Mouse (Mus musculus) thymus, postnatal 10 days (tissue): ENCODE results near the gene Wbp1.

Experiments used
- DNase-seq, 2 experiments: peaks; one replicate each; pipeline ENCODE4 v3.0.0; 2021; ENCODE audit warnings: low spot score in 2 of 2

Wbp1 gene

GRCm38 (mm10) chr6:83120930-83121862 lies at the start of gene Wbp1:
Gene Wbp1 (minus strand): TSS chr6:83121559.
- peak; percentile 88 to 94 for DNase-seq

GRCm38 (mm10) chr6:83171063-83171462 lies 49.7 kb upstream of the Wbp1 start:
- no peak for DNase-seq

GRCm38 (mm10) chr6:83169872-83170271 lies 48.5 kb upstream of the Wbp1 start:
- DNase-seq, result no peak

- no peak for DNase-seq
Observed at GRCm38 (mm10) chr6:83166243-83166630, 44.9 kb upstream of the Wbp1 start.

- DNase-seq, result peak; percentile 88 to 94
Observed at GRCm38 (mm10) chr6:83165607-83166242, 44.4 kb upstream of the Wbp1 start, which contains the start of gene Dctn1. Gene Dctn1 (plus strand): TSS chr6:83165920.

- no peak for DNase-seq
Observed at GRCm38 (mm10) chr6:83165026-83165606, 43.8 kb upstream of the Wbp1 start.

- DNase-seq, result peak in 1 of 2 experiments; percentile 52
Observed at GRCm38 (mm10) chr6:83162701-83163100, 41.3 kb upstream of the Wbp1 start.

GRCm38 (mm10) chr6:83161921-83162641 lies 40.7 kb upstream of the Wbp1 start:
- no peak for DNase-seq

- DNase-seq, result no peak
Observed at GRCm38 (mm10) chr6:83161442-83161841, 40.1 kb upstream of the Wbp1 start.

- peak in 1 of 2 experiments; percentile 62 for DNase-seq
Observed at GRCm38 (mm10) chr6:83159456-83159855, 38.1 kb upstream of the Wbp1 start.

- DNase-seq, result peak; percentile 18 to 36
Observed at GRCm38 (mm10) chr6:83156259-83156684, 34.9 kb upstream of the Wbp1 start, which contains the start of the genes Wdr54 and 1700003E16Rik. Gene Wdr54 (minus strand): TSS chr6:83156397. Gene 1700003E16Rik (plus strand): TSS chr6:83156404.

GRCm38 (mm10) chr6:83155552-83156238 lies 34.3 kb upstream of the Wbp1 start:
- no peak for DNase-seq

- no peak for DNase-seq
Observed at GRCm38 (mm10) chr6:83153485-83153884, 32.1 kb upstream of the Wbp1 start.

- DNase-seq, result no peak
Observed at GRCm38 (mm10) chr6:83153038-83153437, 31.7 kb upstream of the Wbp1 start.

GRCm38 (mm10) chr6:83151721-83152120 lies 30.4 kb upstream of the Wbp1 start:
- DNase-seq, result no peak

- DNase-seq, result no peak
Observed at GRCm38 (mm10) chr6:83147280-83147679, 25.9 kb upstream of the Wbp1 start.

GRCm38 (mm10) chr6:83145805-83146204 lies 24.4 kb upstream of the Wbp1 start:
- no peak for DNase-seq

- no peak for DNase-seq
Observed at GRCm38 (mm10) chr6:83145209-83145608, 23.9 kb upstream of the Wbp1 start.

GRCm38 (mm10) chr6:83142886-83143285 lies 21.5 kb upstream of the Wbp1 start:
- no peak for DNase-seq

- DNase-seq, result no peak
Observed at GRCm38 (mm10) chr6:83142211-83142731, 20.9 kb upstream of the Wbp1 start.

GRCm38 (mm10) chr6:83141636-83142035 lies 20.3 kb upstream of the Wbp1 start:
- no peak for DNase-seq
